Mouse (Mus musculus) kidney, embryonic 14.5 days (tissue): ENCODE results near the gene Dupd1. TPM values are rescaled to one million over a fixed set of nuclear protein-coding genes. Genes with fewer than 3 reads are reported as not detected.

ENCODE experiments used
- ATAC-seq: fragments of 200-750 bp; cut with Nextera tagmentation; 2 replicates; pipeline ENCODE4 v1.8.0; 2017; ENCODE audit warnings: moderate number of reproducible peaks, mild to moderate bottlenecking, moderate TSS enrichment, moderate library complexity; ENCODE audit not compliant: low FRiP score, low TSS enrichment
- H3K27ac ChIP-seq: fragments of 300-500 bp; sonication (generic); 2 replicates; pipeline ENCODE4 v1.5.1; 2014; ENCODE audit warnings: low read depth, mild to moderate bottlenecking, low read length, moderate library complexity, mixed read lengths
- H3K27me3 ChIP-seq: fragments of 300-500 bp; sonication (generic); 2 replicates; pipeline ENCODE4 v1.6.1; 2014; ENCODE audit warnings: mild to moderate bottlenecking, low read length; ENCODE audit not compliant: control insufficient read depth, insufficient read depth
- H3K36me3 ChIP-seq: fragments of 300-500 bp; sonication (generic); 2 replicates; pipeline ENCODE4 v1.6.1; 2014; ENCODE audit warnings: low read length, mixed read lengths; ENCODE audit not compliant: control insufficient read depth, insufficient read depth
- H3K4me1 ChIP-seq: fragments of 300-500 bp; sonication (generic); 2 replicates; pipeline ENCODE4 v1.6.1; 2014; ENCODE audit warnings: low read length, mixed read lengths; ENCODE audit not compliant: control insufficient read depth, insufficient read depth
- H3K4me2 ChIP-seq: fragments of 300-500 bp; sonication (generic); replicated peaks from 2 replicates; pipeline ENCODE4 v1.6.1; 2014; ENCODE audit warnings: low read depth, mild to moderate bottlenecking, low read length
- H3K4me3 ChIP-seq: fragments of 300-500 bp; sonication (generic); 2 replicates; pipeline ENCODE4 v1.5.1; 2014; ENCODE audit warnings: mild to moderate bottlenecking, low read length
- H3K9ac ChIP-seq: fragments of 300-500 bp; sonication (generic); 2 replicates; pipeline ENCODE4 v1.6.1; 2014; ENCODE audit warnings: low read depth, mild to moderate bottlenecking, low read length, moderate library complexity
- H3K9me3 ChIP-seq: fragments of 300-500 bp; sonication (generic); 2 replicates; pipeline ENCODE4 v1.6.1; 2016; ENCODE audit warnings: low read length; ENCODE audit not compliant: control insufficient read depth
- WGBS: fragments of 180-500 bp; shearing (Covaris S2); extraction: QIAGEN DNeasy Blood & Tissue Kit; methylation state at CpG from one replicate; pipeline ENCODE4 v1.1.7; 2014; 5-methylcytosine and 5-hydroxymethylcytosine counted together
- polyA plus RNA-seq: library from polyadenylated mRNA; unstranded; fragments of >200 nt; fragmentation: Nextera tagmentation; extraction: Ambion mirVana; gene quantifications from 2 replicates; pipeline ENCODE4 v1.2.1, GENCODE M21; 2014

Dupd1 gene
- polyA plus RNA-seq, 1 experiment from 2014 or later = not detected

- Histone ChIP-seq H3K27me3 (no peaks in the 10 kb centered on the region), H3K4me2 (no peak overlapping the region), H3K36me3 (peaks cover 43% of the 10 kb centered on the region), H3K4me3 (no peak overlapping the region), H3K9me3 (no peaks in the 10 kb centered on the region), H3K9ac (no peak overlapping the region), H3K4me1 (no peaks in the 10 kb centered on the region), H3K27ac (no peak overlapping the region)
- ATAC-seq = no peak
- WGBS = 88% methylated on average over 6 of the region's 6 CpGs
These were observed 77.8 kb downstream of the Dupd1 start for GRCm38 (mm10) chr14:21636548-21636947.

GRCm38 (mm10) chr14:21631665-21632200, 82.6 kb downstream of the Dupd1 start:
- ATAC-seq = no peak
- WGBS = 86% methylated on average over 5 of the region's 5 CpGs
- H3K27ac ChIP-seq = no peak overlapping the region
- H3K4me3 ChIP-seq = no peak overlapping the region
- H3K27me3 ChIP-seq = no peaks in the 10 kb centered on the region
- no peaks in the 10 kb centered on the region for H3K4me1 ChIP-seq
- H3K9me3 ChIP-seq = no peaks in the 10 kb centered on the region
- H3K36me3 ChIP-seq = peaks cover 53% of the 10 kb centered on the region
- H3K9ac ChIP-seq = no peak overlapping the region
- no peak overlapping the region for H3K4me2 ChIP-seq

Other genes with a start within 250 kb of the Dupd1 start
- gene Kat6b, start 233.1 kb downstream of the Dupd1 start, polyA plus RNA-seq = 15.1 and 22.0 TPM in 2 replicates
- gene Samd8, start 36.0 kb upstream of the Dupd1 start, polyA plus RNA-seq = 9.8 and 13.2 TPM in 2 replicates
- not detected in 2 replicates for gene Dusp13, start 36.6 kb upstream of the Dupd1 start, polyA plus RNA-seq
- gene Vdac2, start 110.7 kb upstream of the Dupd1 start, polyA plus RNA-seq = 319 and 349 TPM in 2 replicates
- gene Comtd1, start 134.4 kb upstream of the Dupd1 start, polyA plus RNA-seq = 24.1 and 27.3 TPM in 2 replicates